Mouse (Mus musculus) embryonic fibroblast, embryonic 13.5 days (primary cell): ENCODE measurements around the gene Scel. TPM values are rescaled to one million over a fixed set of nuclear protein-coding genes. Genes with fewer than 3 reads are reported as not detected.
"Not testable (repeated sequence)": the region's sequence is repeated elsewhere in the genome, so short reads cannot be mapped to it uniquely, and the experiment has no call there.

Experiments used
- H3K27ac ChIP-seq: 2 replicates; pipeline ENCODE4 v1.5.1; 2012; ENCODE audit warnings: low read length, control low read depth, inconsistent platforms; ENCODE audit not compliant: insufficient read depth
- H3K4me1 ChIP-seq: 2 replicates; pipeline ENCODE4 v1.6.1; 2011; ENCODE audit warnings: low read length; ENCODE audit not compliant: control insufficient read depth, insufficient read depth
- H3K4me3 ChIP-seq: 2 replicates; pipeline ENCODE4 v1.5.1; 2011; ENCODE audit warnings: mild to moderate bottlenecking, control low read depth, low read length; ENCODE audit not compliant: insufficient read depth
- CTCF ChIP-seq: IDR thresholded peaks from 2 replicates; pipeline ENCODE4 v1.5.1; 2011; ENCODE audit warnings: mild to moderate bottlenecking, control low read depth, low read length, moderate library complexity, borderline replicate concordance; ENCODE audit not compliant: insufficient read depth
- POLR2A ChIP-seq: IDR thresholded peaks from 2 replicates; pipeline ENCODE4 v1.6.1; 2011; ENCODE audit warnings: low read depth, mild to moderate bottlenecking, control low read depth, low read length, moderate library complexity
- polyA plus RNA-seq: library from polyadenylated mRNA; stranded (reverse); fragments of >200 nt; gene quantifications from 2 replicates; pipeline ENCODE4 v1.2.4, GENCODE M21; 2011; ENCODE audit warnings: low read depth; ENCODE audit not compliant: missing spikeins, insufficient read length

Scel gene
- polyA plus RNA-seq: 0.40 and 0.56 TPM in 2 replicates

- H3K4me3 ChIP-seq: no peak within 1 kb of the TSS
- H3K4me1 ChIP-seq: no peaks in the 10 kb centered on the region
- H3K27ac ChIP-seq: no peak within 1 kb of the TSS
- TF ChIP-seq POLR2A: no peak
- no peak for TF ChIP-seq CTCF
Measured at GRCm38 (mm10) chr14:103512802-103513472, at the start of gene Scel. Gene Scel (plus strand): TSS chr14:103513342.

GRCm38 (mm10) chr14:103468691-103469463, 44.3 kb upstream of the Scel start:
- H3K27ac ChIP-seq: peak overlapping the region; percentile 94
- TF ChIP-seq CTCF (no peak), POLR2A (no peak)
- peaks cover 6% of the 10 kb centered on the region; the same call in 1 of the 2 replicates for H3K4me1 ChIP-seq
- no peak overlapping the region for H3K4me3 ChIP-seq

DNA sequence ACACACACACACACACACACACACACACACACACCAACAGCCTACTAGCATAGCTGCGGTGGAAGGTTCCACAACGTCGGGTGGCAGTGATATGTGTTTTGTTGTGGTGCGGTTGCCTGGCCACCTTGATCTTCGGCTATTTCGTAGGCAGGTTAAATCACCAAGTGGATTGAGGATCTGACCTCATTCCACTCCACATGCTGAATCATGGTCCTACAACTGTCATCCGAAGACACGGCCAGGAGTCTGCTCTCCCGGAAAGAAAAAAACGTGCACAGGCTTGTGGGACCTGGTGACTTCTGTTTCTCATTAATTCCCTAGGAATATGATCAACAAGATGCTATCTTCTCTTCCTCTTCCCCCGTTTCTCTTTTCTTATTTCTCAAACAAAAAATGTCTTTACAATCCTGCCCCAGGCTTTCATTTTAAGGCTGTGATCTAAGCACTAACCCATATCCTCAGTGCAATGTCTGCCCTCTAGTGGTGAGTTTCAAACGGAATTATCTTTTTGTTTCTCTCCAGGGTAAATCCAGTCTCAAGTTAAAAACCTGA, 43.6 kb upstream of the Scel start:
- peaks cover 6% of the 10 kb centered on the region; the same call in 1 of the 2 replicates for H3K4me1 ChIP-seq
- TF ChIP-seq POLR2A: no peak
- TF ChIP-seq CTCF: no peak
- peak overlapping the region; percentile 18; the same call in 1 of the 2 replicates for H3K4me3 ChIP-seq

GRCm38 (mm10) chr14:103471074-103471778, 41.9 kb upstream of the Scel start:
- peaks cover 6% of the 10 kb centered on the region; the same call in 1 of the 2 replicates for H3K4me1 ChIP-seq
- no peak overlapping the region for H3K4me3 ChIP-seq
- TF ChIP-seq POLR2A (no peak), CTCF (no peak)
- H3K27ac ChIP-seq: no peak overlapping the region

More for the DNA sequence above, 43.6 kb upstream of the Scel start:
- H3K27ac ChIP-seq: peak overlapping the region; percentile 79

DNA sequence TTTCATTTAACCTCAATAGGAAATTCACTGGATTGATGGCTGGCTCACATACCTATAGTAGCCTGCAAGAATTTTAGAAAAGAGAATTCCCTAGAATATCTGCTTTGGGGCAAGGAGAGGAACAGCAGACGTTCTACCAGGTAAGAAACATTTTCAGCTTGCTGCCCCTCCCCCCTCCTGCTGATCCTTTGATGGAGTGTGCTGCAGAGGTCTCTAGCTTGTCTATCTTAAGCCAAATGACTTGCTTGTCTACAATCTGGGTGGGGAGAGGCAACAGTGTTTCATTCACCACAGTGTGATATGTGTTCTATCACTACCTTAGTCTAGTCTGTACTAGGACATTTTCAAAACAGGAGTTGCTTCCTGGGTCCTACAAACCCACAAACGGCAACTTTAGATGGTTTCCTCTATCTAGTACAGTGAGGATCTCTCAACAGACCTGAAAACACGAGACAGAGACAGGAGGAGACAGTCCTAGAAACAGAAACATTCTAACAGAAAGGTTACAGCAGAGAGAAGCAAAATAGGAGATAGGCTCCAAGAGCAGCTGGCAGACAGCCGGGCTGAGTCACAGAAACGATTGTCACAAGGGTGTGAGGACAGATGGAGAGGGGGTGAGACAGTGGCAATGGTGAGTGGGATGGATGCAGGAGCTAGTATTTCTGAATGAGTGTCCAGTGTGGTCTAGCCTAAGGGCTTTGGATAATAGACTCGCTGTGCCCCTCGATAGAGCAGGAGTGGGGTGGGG, 41.2 kb upstream of the Scel start:
- no peak overlapping the region for H3K4me3 ChIP-seq
- H3K27ac ChIP-seq: no peak overlapping the region
- TF ChIP-seq POLR2A: no peak
- TF ChIP-seq CTCF: no peak

DNA sequence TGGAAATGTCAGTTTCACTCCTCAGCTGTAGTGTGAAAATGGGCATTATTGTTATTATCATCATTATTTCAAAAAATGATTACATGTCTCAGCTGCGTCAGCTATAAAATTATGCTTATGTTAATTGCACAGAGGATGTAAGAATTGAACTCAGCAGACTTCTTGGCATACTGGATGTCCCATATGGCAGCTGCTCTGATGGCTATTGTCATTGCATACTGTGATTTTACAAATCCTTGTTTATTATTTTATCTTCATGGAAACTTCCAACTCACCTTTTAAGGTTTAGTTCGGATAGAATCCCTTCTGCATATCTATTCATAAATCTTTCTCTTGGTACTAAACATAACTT, 40.6 kb upstream of the Scel start:
- no peak for TF ChIP-seq POLR2A
- TF ChIP-seq CTCF: no peak
- no peak overlapping the region for H3K27ac ChIP-seq
- peaks cover 6% of the 10 kb centered on the region; the same call in 1 of the 2 replicates for H3K4me1 ChIP-seq
- no peak overlapping the region for H3K4me3 ChIP-seq

More for the DNA sequence above, 41.2 kb upstream of the Scel start:
- H3K4me1 ChIP-seq: peaks cover 6% of the 10 kb centered on the region; the same call in 1 of the 2 replicates

- Histone ChIP-seq H3K4me1 (no peaks in the 10 kb centered on the region), H3K27ac (no peak overlapping the region), H3K4me3 (no peak overlapping the region)
- TF ChIP-seq POLR2A (no peak), CTCF (no peak)
Measured at GRCm38 (mm10) chr14:103475312-103475711, 37.8 kb upstream of the Scel start.

DNA sequence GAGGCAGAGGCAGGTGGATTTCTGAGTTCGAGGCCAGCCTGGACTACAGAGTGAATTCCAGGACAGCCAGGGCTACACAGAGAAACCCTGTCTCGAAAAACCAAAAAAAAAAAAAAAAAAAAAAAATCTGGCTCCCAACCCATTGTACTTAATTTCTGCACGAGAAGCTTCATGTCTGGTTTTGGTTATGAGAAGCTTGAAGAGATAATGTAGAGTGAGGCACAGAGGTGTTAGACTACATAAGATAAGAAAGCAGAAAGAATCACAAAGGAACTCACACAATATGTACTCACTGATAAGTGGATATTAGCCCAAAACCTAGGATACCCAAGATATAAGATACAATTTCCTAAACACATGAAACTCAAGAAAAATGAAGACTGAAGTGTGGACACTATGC, 36.9 kb upstream of the Scel start:
- not testable (repeated sequence) for H3K4me1 ChIP-seq, H3K27ac ChIP-seq, H3K4me3 ChIP-seq

DNA sequence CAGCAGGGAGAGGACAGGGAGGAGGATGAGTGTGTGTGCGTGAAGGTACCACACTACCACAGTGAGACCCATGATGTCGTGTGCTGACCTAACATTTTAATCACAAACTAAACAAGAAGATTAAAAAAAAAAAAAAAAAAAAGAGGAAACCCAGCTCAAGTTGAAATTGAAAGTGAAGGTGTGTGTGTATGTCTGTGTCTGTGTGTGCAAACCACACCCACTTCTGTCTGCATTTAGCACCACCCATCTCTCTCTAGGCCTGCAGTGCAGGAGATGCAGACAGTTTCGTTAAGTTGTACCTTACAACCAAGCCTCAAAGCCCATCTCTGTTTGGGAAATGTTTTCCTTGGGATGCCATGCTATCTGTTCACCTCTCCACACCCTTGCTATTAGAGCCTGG, 35.9 kb upstream of the Scel start:
- no peak for TF ChIP-seq POLR2A
- no peak for TF ChIP-seq CTCF
- Histone ChIP-seq H3K27ac (no peak overlapping the region), H3K4me1 (no peaks in the 10 kb centered on the region), H3K4me3 (no peak overlapping the region)
